Mouse (Mus musculus): ENCODE data around the gene Elof1. TPM values are rescaled to one million over a fixed set of nuclear protein-coding genes. Genes with fewer than 3 reads are reported as not detected.
A peak's percentile ranks its signal among the peaks of the same experiment; 100 is the strongest.
"Not testable (repeated sequence)": the region's sequence is repeated elsewhere in the genome, so short reads cannot be mapped to it uniquely, and the experiment has no call there.

The Elof1 gene
- polyA plus RNA-seq, 1 experiment, result 138 TPM

- no peak for TF ChIP-seq POLR2A (IDR thresholded peaks at IDR 0.05; ENCODE audit: borderline replicate concordance, extremely low read depth, insufficient read depth, insufficient read length, poor library complexity, severe bottlenecking)
- TF ChIP-seq CTCF (IDR thresholded peaks at IDR 0.05; ENCODE audit: borderline replicate concordance, extremely low read depth, insufficient read depth, insufficient read length), result no peak
- DNase-seq (ENCODE audit: low read depth), result no peak
These were observed 31.0 kb downstream of the Elof1 start for GRCm38 (mm10) chr9:22086012-22086411.

- TF ChIP-seq POLR2A (IDR thresholded peaks at IDR 0.05; ENCODE audit: borderline replicate concordance, extremely low read depth, insufficient read depth, insufficient read length, poor library complexity, severe bottlenecking) (peak; percentile 57; the same call in 1 of the 2 replicates), CTCF (IDR thresholded peaks at IDR 0.05; ENCODE audit: borderline replicate concordance, extremely low read depth, insufficient read depth, insufficient read length) (no peak)
- DNase-seq (ENCODE audit: low read depth), result peak; percentile 98
These were observed 31.7 kb downstream of the Elof1 start, which contains the start of gene Ecsit for GRCm38 (mm10) chr9:22085022-22085834. Ecsit (minus strand) TSS chr9:22085438.

GRCm38 (mm10) chr9:22084667-22085021, 32.3 kb downstream of the Elof1 start:
- no peak for DNase-seq (ENCODE audit: low read depth)

GRCm38 (mm10) chr9:22076223-22076622, 40.7 kb downstream of the Elof1 start:
- TF ChIP-seq CTCF (IDR thresholded peaks at IDR 0.05; ENCODE audit: borderline replicate concordance, extremely low read depth, insufficient read depth, insufficient read length) (no peak), POLR2A (IDR thresholded peaks at IDR 0.05; ENCODE audit: borderline replicate concordance, extremely low read depth, insufficient read depth, insufficient read length, poor library complexity, severe bottlenecking) (no peak)
- no peak for DNase-seq (ENCODE audit: low read depth)

More at GRCm38 (mm10) chr9:22084667-22085021, 32.3 kb downstream of the Elof1 start:
- TF ChIP-seq CTCF (IDR thresholded peaks at IDR 0.05; ENCODE audit: borderline replicate concordance, extremely low read depth, insufficient read depth, insufficient read length) (no peak), POLR2A (IDR thresholded peaks at IDR 0.05; ENCODE audit: borderline replicate concordance, extremely low read depth, insufficient read depth, insufficient read length, poor library complexity, severe bottlenecking) (no peak)

GRCm38 (mm10) chr9:22075778-22076177, 41.2 kb downstream of the Elof1 start:
- not testable (repeated sequence) for DNase-seq (ENCODE audit: low read depth)

GRCm38 (mm10) chr9:22072276-22072675, 44.7 kb downstream of the Elof1 start:
- DNase-seq (ENCODE audit: low read depth), result no peak
- TF ChIP-seq CTCF (IDR thresholded peaks at IDR 0.05; ENCODE audit: borderline replicate concordance, extremely low read depth, insufficient read depth, insufficient read length), result no peak
- TF ChIP-seq POLR2A (IDR thresholded peaks at IDR 0.05; ENCODE audit: borderline replicate concordance, extremely low read depth, insufficient read depth, insufficient read length, poor library complexity, severe bottlenecking), result no peak

- DNase-seq (ENCODE audit: low read depth), result peak; percentile 98
- no peak for TF ChIP-seq CTCF (IDR thresholded peaks at IDR 0.05; ENCODE audit: borderline replicate concordance, extremely low read depth, insufficient read depth, insufficient read length)
- TF ChIP-seq POLR2A (IDR thresholded peaks at IDR 0.05; ENCODE audit: borderline replicate concordance, extremely low read depth, insufficient read depth, insufficient read length, poor library complexity, severe bottlenecking), result peak; percentile 69
These were observed 46.0 kb downstream of the Elof1 start, which contains the start of the genes Gm49318 and Zfp653 for GRCm38 (mm10) chr9:22070791-22071573. Gm49318 (minus strand) TSS chr9:22071259. Zfp653 (minus strand) TSS chr9:22071376.

- DNase-seq (ENCODE audit: low read depth), result peak; percentile 25
- TF ChIP-seq CTCF (IDR thresholded peaks at IDR 0.05; ENCODE audit: borderline replicate concordance, extremely low read depth, insufficient read depth, insufficient read length) (no peak), POLR2A (IDR thresholded peaks at IDR 0.05; ENCODE audit: borderline replicate concordance, extremely low read depth, insufficient read depth, insufficient read length, poor library complexity, severe bottlenecking) (no peak)
These were observed 47.0 kb downstream of the Elof1 start for GRCm38 (mm10) chr9:22069881-22070553.

- DNase-seq (ENCODE audit: low read depth), result no peak
- no peak for TF ChIP-seq POLR2A (IDR thresholded peaks at IDR 0.05; ENCODE audit: borderline replicate concordance, extremely low read depth, insufficient read depth, insufficient read length, poor library complexity, severe bottlenecking)
- TF ChIP-seq CTCF (IDR thresholded peaks at IDR 0.05; ENCODE audit: borderline replicate concordance, extremely low read depth, insufficient read depth, insufficient read length), result no peak
These were observed 49.8 kb downstream of the Elof1 start for GRCm38 (mm10) chr9:22067195-22067594.

- peak; percentile 44 for DNase-seq (ENCODE audit: low read depth)
- TF ChIP-seq POLR2A (IDR thresholded peaks at IDR 0.05; ENCODE audit: borderline replicate concordance, extremely low read depth, insufficient read depth, insufficient read length, poor library complexity, severe bottlenecking) (no peak), CTCF (IDR thresholded peaks at IDR 0.05; ENCODE audit: borderline replicate concordance, extremely low read depth, insufficient read depth, insufficient read length) (peak; percentile 69; the same call in 1 of the 2 replicates)
These were observed 50.5 kb downstream of the Elof1 start for GRCm38 (mm10) chr9:22066433-22066832.

GRCm38 (mm10) chr9:22065642-22066041, 51.3 kb downstream of the Elof1 start:
- TF ChIP-seq CTCF (IDR thresholded peaks at IDR 0.05; ENCODE audit: borderline replicate concordance, extremely low read depth, insufficient read depth, insufficient read length) (no peak), POLR2A (IDR thresholded peaks at IDR 0.05; ENCODE audit: borderline replicate concordance, extremely low read depth, insufficient read depth, insufficient read length, poor library complexity, severe bottlenecking) (no peak)
- DNase-seq (ENCODE audit: low read depth), result no peak

All from brain, embryonic 14.5 days (tissue).